Mouse (Mus musculus) heart, postnatal 0 days (tissue): Measurements from ENCODE around the gene Spag16. TPM values are rescaled to one million over a fixed set of nuclear protein-coding genes. Genes with fewer than 3 reads are reported as not detected.

Experiments
- ATAC-seq: fragments of 200-750 bp; cut with Nextera tagmentation; 2 replicates; pipeline ENCODE4 v1.8.0; 2017; ENCODE audit warnings: low read depth, moderate number of reproducible peaks, moderate library complexity; ENCODE audit not compliant: insufficient read depth
- DNase-seq: peaks from one replicate; pipeline ENCODE4 v3.0.0-alpha.2; 2016; ENCODE audit warnings: low spot score
- H3K27ac ChIP-seq: fragments of 300-500 bp; sonication (generic); 2 replicates; pipeline ENCODE4 v1.5.1; 2014; ENCODE audit warnings: low read depth, mild to moderate bottlenecking
- H3K27me3 ChIP-seq: fragments of 300-500 bp; sonication (generic); 2 replicates; pipeline ENCODE4 v1.6.1; 2014; ENCODE audit warnings: low read length, mixed read lengths; ENCODE audit not compliant: control insufficient read depth, insufficient read depth
- H3K36me3 ChIP-seq: fragments of 300-500 bp; sonication (generic); replicated peaks from 2 replicates; pipeline ENCODE4 v1.6.1; 2014; ENCODE audit warnings: low read length, mixed read lengths; ENCODE audit not compliant: control insufficient read depth, insufficient read depth
- H3K4me1 ChIP-seq: fragments of 300-500 bp; sonication (generic); 2 replicates; pipeline ENCODE4 v1.6.1; 2014; ENCODE audit warnings: antibody characterized with exemption; ENCODE audit not compliant: control insufficient read depth, insufficient read depth
- H3K4me2 ChIP-seq: fragments of 300-500 bp; sonication (generic); 2 replicates; pipeline ENCODE4 v1.6.1; 2014; ENCODE audit warnings: low read depth, mild to moderate bottlenecking, low read length, moderate library complexity
- H3K4me3 ChIP-seq: fragments of 300-500 bp; sonication (generic); 2 replicates; pipeline ENCODE4 v1.5.1; 2014; ENCODE audit warnings: low read depth, low read length
- H3K9ac ChIP-seq: fragments of 300-500 bp; sonication (generic); replicated peaks from 2 replicates; pipeline ENCODE4 v1.6.1; 2014; ENCODE audit warnings: low read depth, low read length, mixed read lengths
- H3K9me3 ChIP-seq: fragments of 300-500 bp; sonication (generic); replicated peaks from 2 replicates; pipeline ENCODE4 v1.6.1; 2016; ENCODE audit warnings: low read length; ENCODE audit not compliant: control insufficient read depth
- CTCF ChIP-seq: IDR thresholded peaks from 2 replicates; pipeline ENCODE4 v1.5.1; 2016; ENCODE audit warnings: antibody characterized with exemption, control low read depth, low read depth
- EP300 ChIP-seq: IDR thresholded peaks from 2 replicates; pipeline ENCODE4 v1.6.1; 2016; ENCODE audit warnings: antibody characterized with exemption, low read depth
- WGBS: fragments of 180-500 bp; shearing (Covaris S2); extraction: QIAGEN DNeasy Blood & Tissue Kit; methylation state at CpG from one replicate; pipeline ENCODE4 v1.1.7; 2014; 5-methylcytosine and 5-hydroxymethylcytosine counted together
- polyA plus RNA-seq: library from polyadenylated mRNA; unstranded; fragments of >200 nt; fragmentation: Nextera tagmentation; extraction: Ambion mirVana; gene quantifications from 2 replicates; pipeline ENCODE4 v1.2.1, GENCODE M21; 2015
- total RNA-seq: library from RNA; depleted of rRNA; stranded (reverse); fragments of >200 nt; gene quantifications from 2 replicates; pipeline ENCODE4 v1.2.3, GENCODE M21; 2014; ENCODE audit warnings: low replicate concordance; rRNA removed

Gene Spag16
- total RNA-seq, result 0.27 and 2.0 TPM in 2 replicates
- polyA plus RNA-seq, result 0.26 and 0.47 TPM in 2 replicates

GRCm38 (mm10) chr1:69826806-69827703 lies at the start of gene Spag16:
TSS of gene Spag16 (plus strand) at chr1:69826970.
- Histone ChIP-seq H3K27ac (no peak within 1 kb of the TSS), H3K36me3 (no peaks in the 10 kb centered on the region), H3K4me3 (peak within 1 kb of the TSS; percentile 52), H3K4me2 (peak within 1 kb of the TSS; percentile 78), H3K4me1 (no peaks in the 10 kb centered on the region), H3K9me3 (no peaks in the 10 kb centered on the region), H3K27me3 (no peaks in the 10 kb centered on the region), H3K9ac (no peak within 1 kb of the TSS)
- WGBS, result 7% methylated on average over 37 of the region's 38 CpGs
- no peak for TF ChIP-seq CTCF
- TF ChIP-seq EP300, result no peak
- peak; percentile 75 for ATAC-seq
- DNase-seq, result peak; percentile 7

- DNase-seq (peak; percentile 46), ATAC-seq (no peak)
- no peaks in the 10 kb centered on the region for H3K27me3 ChIP-seq
- H3K27ac ChIP-seq, result no peak overlapping the region
- H3K4me3 ChIP-seq, result no peak overlapping the region
- no peaks in the 10 kb centered on the region for H3K4me1 ChIP-seq
- no peak overlapping the region for H3K9ac ChIP-seq
- H3K4me2 ChIP-seq, result no peak overlapping the region
- H3K9me3 ChIP-seq, result no peaks in the 10 kb centered on the region
- TF ChIP-seq EP300 (no peak), CTCF (peak; percentile 60)
- H3K36me3 ChIP-seq, result no peaks in the 10 kb centered on the region
- 5% methylated on average over 6 of the region's 6 CpGs for WGBS
Measured at GRCm38 (mm10) chr1:69785129-69785528, 41.6 kb upstream of the Spag16 start.

- no peaks in the 10 kb centered on the region for H3K36me3 ChIP-seq
- no peaks in the 10 kb centered on the region for H3K9me3 ChIP-seq
- H3K27me3 ChIP-seq, result no peaks in the 10 kb centered on the region
- no peak overlapping the region for H3K9ac ChIP-seq
- H3K27ac ChIP-seq, result no peak overlapping the region
- 51% methylated on average over 6 of the region's 6 CpGs for WGBS
- no peak for DNase-seq
- no peak for ATAC-seq
- H3K4me3 ChIP-seq, result no peak overlapping the region
- no peaks in the 10 kb centered on the region for H3K4me1 ChIP-seq
- H3K4me2 ChIP-seq, result no peak overlapping the region
- TF ChIP-seq EP300 (no peak), CTCF (no peak)
Measured at GRCm38 (mm10) chr1:69786716-69787115, 40.1 kb upstream of the Spag16 start.

GRCm38 (mm10) chr1:69787379-69787778 lies 39.4 kb upstream of the Spag16 start:
- no peak overlapping the region for H3K4me3 ChIP-seq
- H3K36me3 ChIP-seq, result no peaks in the 10 kb centered on the region
- DNase-seq (no peak), ATAC-seq (no peak)
- no peaks in the 10 kb centered on the region for H3K9me3 ChIP-seq
- H3K4me2 ChIP-seq, result no peak overlapping the region
- no peak overlapping the region for H3K27ac ChIP-seq
- no peaks in the 10 kb centered on the region for H3K27me3 ChIP-seq
- H3K4me1 ChIP-seq, result no peaks in the 10 kb centered on the region
- WGBS, result 40% methylated on average over 12 of the region's 12 CpGs
- H3K9ac ChIP-seq, result no peak overlapping the region
- TF ChIP-seq CTCF (no peak), EP300 (no peak)

- ATAC-seq, result no peak
- H3K4me3 ChIP-seq, result no peak overlapping the region
- H3K9me3 ChIP-seq, result no peaks in the 10 kb centered on the region
- H3K9ac ChIP-seq, result no peak overlapping the region
- peak; percentile 63 for DNase-seq
- H3K4me1 ChIP-seq, result no peaks in the 10 kb centered on the region
- no peaks in the 10 kb centered on the region for H3K27me3 ChIP-seq
- H3K27ac ChIP-seq, result no peak overlapping the region
- WGBS, result 50% methylated on average over 28 of the region's 28 CpGs
- peak; percentile 76 for TF ChIP-seq CTCF
- TF ChIP-seq EP300, result no peak
- H3K36me3 ChIP-seq, result no peaks in the 10 kb centered on the region
- peak overlapping the region; percentile 51 for H3K4me2 ChIP-seq
Measured at GRCm38 (mm10) chr1:69790337-69791250, 36.2 kb upstream of the Spag16 start.
